Mouse (Mus musculus): ENCODE results near the gene Mas1. TPM values are rescaled to one million over a fixed set of nuclear protein-coding genes. Genes with fewer than 3 reads are reported as not detected.
A peak's percentile ranks its signal among the peaks of the same experiment; 100 is the strongest.

Gene Mas1
- total and polyA plus RNA-seq, 3 experiments, result not detected

DNA sequence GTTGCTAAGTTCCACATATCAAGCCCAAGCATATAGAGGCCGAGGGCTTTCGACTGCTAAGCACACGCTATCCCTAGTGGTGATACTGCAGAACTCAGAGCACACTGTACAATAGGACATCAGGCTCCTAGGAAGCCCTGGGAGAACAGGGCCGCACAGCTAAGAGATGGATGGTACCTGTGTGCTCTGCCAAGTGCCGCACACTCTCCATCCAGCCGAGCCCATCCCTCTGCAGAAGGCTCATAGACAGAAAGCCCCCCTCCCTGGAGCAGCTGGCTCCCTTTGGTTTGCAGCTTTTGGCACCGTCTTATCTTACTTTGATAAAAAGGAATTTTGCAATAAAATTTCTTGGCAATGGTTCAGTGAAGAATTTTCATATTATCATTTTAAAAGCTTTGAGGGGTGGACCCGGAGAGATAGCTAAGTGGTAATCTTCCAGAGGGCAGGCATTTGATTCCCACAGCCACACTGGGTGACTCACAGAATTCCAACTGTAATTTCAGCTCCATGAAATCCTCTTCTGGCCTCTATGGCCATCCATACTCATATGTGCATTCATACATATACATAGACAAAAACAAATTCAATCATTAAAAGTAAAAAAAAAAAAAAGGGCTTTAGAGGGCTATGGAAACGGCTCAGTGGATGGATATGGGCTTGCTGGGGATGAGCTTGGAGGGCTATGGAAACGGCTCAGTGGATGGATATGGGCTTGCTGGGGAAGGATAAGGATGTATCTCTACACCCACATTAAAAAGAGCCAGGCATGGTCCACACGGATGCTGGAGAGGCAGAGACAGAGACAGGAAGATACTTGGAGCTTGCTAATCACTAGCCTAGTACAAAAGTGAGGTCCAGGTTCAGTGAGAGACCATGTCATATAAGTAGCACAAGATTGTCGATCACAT lies 68.3 kb downstream of the Mas1 start:
- no peaks in the 10 kb centered on the region; a peak in 1 of 4 replicates for H3K27me3 ChIP-seq (ENCODE audit: control insufficient read depth in 1 of 2, insufficient read depth in 2 of 2, low read length in 2 of 2)
- no peaks in the 10 kb centered on the region for H3K9me3 ChIP-seq (replicated peaks; ENCODE audit: insufficient read depth, low read length)
- no peaks in the 10 kb centered on the region for H3K4me1 ChIP-seq (ENCODE audit: control insufficient read depth in 1 of 2, insufficient read depth in 2 of 2, low read length in 2 of 2)
- H3K27ac ChIP-seq (ENCODE audit: control insufficient read depth, low read depth, low read length), result no peak overlapping the region
- H3K9ac ChIP-seq (ENCODE audit: control insufficient read depth, low read depth, low read length, poor library complexity, severe bottlenecking), result no peak overlapping the region
- H3K4me3 ChIP-seq (ENCODE audit: control insufficient read depth in 1 of 2, insufficient read depth in 1 of 2, low read depth in 2 of 2, low read length in 2 of 2), result no peak overlapping the region
- H3K79me2 ChIP-seq (ENCODE audit: control insufficient read depth, insufficient read depth, low read length, poor library complexity), result no peaks in the 10 kb centered on the region
- TF ChIP-seq RAD21 (IDR thresholded peaks at IDR 0.05; ENCODE audit: low read depth, low read length) (no peak), CTCF (IDR thresholded peaks at IDR 0.05 in 2 of 3, conservative IDR thresholded peaks at IDR 0.05 in 1 of 3; ENCODE audit: control insufficient read depth in 1 of 3, insufficient read depth in 1 of 3, low read depth in 2 of 3, low read length in 3 of 3, poor library complexity in 1 of 3, severe bottlenecking in 1 of 3) (no peak), CHD2 (IDR thresholded peaks at IDR 0.05; ENCODE audit: low read length) (no peak), MAX (IDR thresholded peaks at IDR 0.05; ENCODE audit: low read length) (no peak), MYC (IDR thresholded peaks at IDR 0.05; ENCODE audit: low read depth, low read length) (no peak), UBTF (IDR thresholded peaks at IDR 0.05; ENCODE audit: borderline replicate concordance, insufficient read depth, low read depth, low read length) (no peak), POLR2AphosphoS5 (IDR thresholded peaks at IDR 0.05; ENCODE audit: borderline replicate concordance, low read depth, low read length) (no peak), SMC3 (IDR thresholded peaks at IDR 0.05; ENCODE audit: low read depth, low read length) (no peak), MAFK (IDR thresholded peaks at IDR 0.05; ENCODE audit: borderline replicate concordance, low read depth, low read length) (no peak), GATA1 (IDR thresholded peaks at IDR 0.05; ENCODE audit: low read depth, low read length) (no peak), SIN3A (IDR thresholded peaks at IDR 0.05; ENCODE audit: low read length) (no peak), ETS1 (IDR thresholded peaks at IDR 0.05; ENCODE audit: low read depth, low read length) (0 out of 2 replicates have a peak, but pooled peaks have one; percentile 22), GABPA (IDR thresholded peaks at IDR 0.05; ENCODE audit: low read depth, low read length) (no peak), TCF12 (IDR thresholded peaks at IDR 0.05; ENCODE audit: low read depth, low read length) (0 out of 2 replicates have a peak, but pooled peaks have one; percentile 23), POLR2AphosphoS2 (IDR thresholded peaks at IDR 0.05; ENCODE audit: low read length) (no peak), HCFC1 (IDR thresholded peaks at IDR 0.05; ENCODE audit: low read depth, low read length) (no peak), EP300 (IDR thresholded peaks at IDR 0.05; ENCODE audit: low read depth in 1 of 2, low read length in 2 of 2) (peak in 1 of 2 experiments; percentile 46; a peak in 1 of 4 replicates), E2F4 (IDR thresholded peaks at IDR 0.05; ENCODE audit: borderline replicate concordance, low read depth, low read length) (no peak), RCOR1 (IDR thresholded peaks at IDR 0.05; ENCODE audit: low read depth, low read length) (no peak), KAT2A (conservative IDR thresholded peaks at IDR 0.05; ENCODE audit: low read depth, low read length) (no peak), BHLHE40 (IDR thresholded peaks at IDR 0.05; ENCODE audit: borderline replicate concordance, low read depth, low read length) (no peak), TBP (IDR thresholded peaks at IDR 0.05; ENCODE audit: low read depth, low read length) (no peak), ZMIZ1 (IDR thresholded peaks at IDR 0.05; ENCODE audit: low read depth, low read length) (no peak), USF1 (IDR thresholded peaks at IDR 0.05; ENCODE audit: low read depth, low read length) (no peak), MAZ (IDR thresholded peaks at IDR 0.05; ENCODE audit: low read depth, low read length) (no peak), CHD1 (IDR thresholded peaks at IDR 0.05; ENCODE audit: low read depth, low read length) (no peak)
- peak; percentile 9 for DNase-seq (ENCODE audit: low read depth, low spot score)
- H3K36me3 ChIP-seq (ENCODE audit: control insufficient read depth in 1 of 2, insufficient read depth in 2 of 2, low read length in 2 of 2), result no peaks in the 10 kb centered on the region
